Mouse (Mus musculus) intestine, postnatal 0 days (tissue): ENCODE measurements around the gene Rassf6. TPM values are rescaled to one million over a fixed set of nuclear protein-coding genes. Genes with fewer than 3 reads are reported as not detected.
A peak's percentile ranks its signal among the peaks of the same experiment; 100 is the strongest.

Experiments used
- ATAC-seq: fragments of 200-750 bp; cut with Nextera tagmentation; 2 replicates; pipeline ENCODE4 v1.8.0; 2017; ENCODE audit warnings: mild to moderate bottlenecking, moderate TSS enrichment, moderate library complexity
- H3K27ac ChIP-seq: fragments of 300-500 bp; sonication (generic); 2 replicates; pipeline ENCODE4 v1.5.1; 2014; ENCODE audit warnings: mild to moderate bottlenecking, low read depth, low read length, moderate library complexity
- H3K27me3 ChIP-seq: fragments of 300-500 bp; sonication (generic); replicated peaks from 2 replicates; pipeline ENCODE4 v1.6.1; 2014; ENCODE audit warnings: low read length, mixed read lengths; ENCODE audit not compliant: control insufficient read depth, insufficient read depth
- H3K36me3 ChIP-seq: fragments of 300-500 bp; sonication (generic); 2 replicates; pipeline ENCODE4 v1.6.1; 2014; ENCODE audit warnings: mild to moderate bottlenecking, moderate library complexity; ENCODE audit not compliant: control insufficient read depth, insufficient read depth
- H3K4me1 ChIP-seq: fragments of 300-500 bp; sonication (generic); replicated peaks from 2 replicates; pipeline ENCODE4 v1.6.1; 2014; ENCODE audit warnings: antibody characterized with exemption, low read length, mixed read lengths; ENCODE audit not compliant: control insufficient read depth, insufficient read depth
- H3K4me2 ChIP-seq: fragments of 300-500 bp; sonication (generic); replicated peaks from 2 replicates; pipeline ENCODE4 v1.6.1; 2014; ENCODE audit warnings: low read depth, mild to moderate bottlenecking, moderate library complexity
- H3K4me3 ChIP-seq: fragments of 300-500 bp; sonication (generic); 2 replicates; pipeline ENCODE4 v1.5.1; 2014; ENCODE audit warnings: low read depth, low read length
- H3K9ac ChIP-seq: fragments of 300-500 bp; sonication (generic); 2 replicates; pipeline ENCODE4 v1.6.1; 2014; ENCODE audit warnings: mild to moderate bottlenecking, low read depth, low read length
- H3K9me3 ChIP-seq: fragments of 300-500 bp; sonication (generic); 2 replicates; pipeline ENCODE4 v1.6.1; 2016; ENCODE audit warnings: mixed run types; ENCODE audit not compliant: control insufficient read depth
- CTCF ChIP-seq: sonication (generic); IDR thresholded peaks from 2 replicates; pipeline ENCODE4 v1.5.1; 2016; ENCODE audit warnings: low read depth, mild to moderate bottlenecking, control low read depth, antibody characterized with exemption, moderate library complexity
- WGBS: fragments of 180-500 bp; shearing (Covaris S2); extraction: QIAGEN DNeasy Blood & Tissue Kit; methylation state at CpG from one replicate; pipeline ENCODE4 v1.1.7; 2014; 5-methylcytosine and 5-hydroxymethylcytosine counted together
- polyA plus RNA-seq: library from polyadenylated mRNA; unstranded; fragments of >200 nt; fragmentation: Nextera tagmentation; extraction: Ambion mirVana; gene quantifications from 2 replicates; pipeline ENCODE4 v1.2.1, GENCODE M21; 2015

Rassf6 gene
- polyA plus RNA-seq, 1 experiment from 2014 or later = 30.7 TPM

DNA sequence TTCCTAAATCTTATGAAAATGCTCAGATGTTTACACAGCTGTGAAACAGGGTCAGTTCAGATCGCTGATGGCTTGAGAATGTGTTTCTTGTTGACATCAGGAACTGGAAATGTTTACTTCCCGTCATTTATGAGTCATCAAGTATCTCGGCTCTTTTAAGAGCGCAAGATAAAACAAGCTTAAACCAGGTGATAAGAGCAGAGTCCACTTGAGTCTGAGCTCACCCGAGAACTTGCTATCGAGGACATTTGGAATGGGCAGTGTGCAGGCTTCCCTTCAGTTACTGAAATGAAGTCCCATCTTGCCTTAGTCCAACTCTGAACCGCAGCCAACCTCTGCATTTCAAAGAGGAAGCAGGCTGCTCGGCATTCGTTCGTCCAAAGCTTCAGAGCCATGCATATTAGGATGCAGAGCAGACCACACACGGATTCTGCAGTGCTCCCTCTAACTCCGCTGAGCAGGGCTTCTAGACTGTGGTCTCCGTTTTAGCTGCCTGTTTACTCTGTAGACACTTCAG is 37.0 kb downstream of the Rassf6 start:
- Histone ChIP-seq H3K4me2 (no peak overlapping the region), H3K27ac (peak overlapping the region; percentile 57; the same call in 1 of the 2 replicates), H3K4me1 (peaks cover 5% of the 10 kb centered on the region; the same call in 1 of the 2 replicates), H3K27me3 (no peaks in the 10 kb centered on the region), H3K36me3 (peaks cover 5% of the 10 kb centered on the region), H3K4me3 (no peak overlapping the region), H3K9ac (no peak overlapping the region; the same call in 1 of the 2 replicates), H3K9me3 (no peaks in the 10 kb centered on the region)
- 12% methylated on average over 13 of the region's 13 CpGs for WGBS
- ATAC-seq = peak; percentile 83
- no peak for TF ChIP-seq CTCF

DNA sequence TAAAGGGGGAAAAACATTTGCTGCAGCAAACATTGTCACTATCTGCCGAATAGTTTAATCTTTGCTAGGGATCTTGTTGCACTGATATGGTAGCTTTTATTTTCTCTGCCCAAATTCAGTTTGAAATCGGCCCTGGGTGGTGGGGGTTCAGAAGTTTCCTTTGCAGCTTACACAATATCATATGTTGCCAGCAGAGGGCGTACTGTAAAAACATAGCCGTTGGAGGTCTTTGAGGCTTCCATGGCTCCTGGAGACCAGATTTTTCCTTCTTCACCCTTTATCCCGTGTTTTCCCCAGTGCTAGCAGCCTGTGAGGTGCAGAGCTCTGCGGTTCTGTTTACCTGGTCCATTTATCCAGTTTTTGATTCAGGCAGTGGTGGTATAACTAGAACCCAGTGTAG is 39.0 kb downstream of the Rassf6 start:
- peak; percentile 81 for TF ChIP-seq CTCF
- Histone ChIP-seq H3K27me3 (no peaks in the 10 kb centered on the region), H3K9ac (no peak overlapping the region), H3K4me3 (no peak overlapping the region), H3K9me3 (no peaks in the 10 kb centered on the region), H3K27ac (no peak overlapping the region), H3K36me3 (peaks cover 5% of the 10 kb centered on the region; the same call in 1 of the 2 replicates), H3K4me2 (no peak overlapping the region), H3K4me1 (peaks cover 5% of the 10 kb centered on the region; the same call in 1 of the 2 replicates)
- no peak for ATAC-seq
- 12% methylated on average over 6 of the region's 6 CpGs for WGBS

DNA sequence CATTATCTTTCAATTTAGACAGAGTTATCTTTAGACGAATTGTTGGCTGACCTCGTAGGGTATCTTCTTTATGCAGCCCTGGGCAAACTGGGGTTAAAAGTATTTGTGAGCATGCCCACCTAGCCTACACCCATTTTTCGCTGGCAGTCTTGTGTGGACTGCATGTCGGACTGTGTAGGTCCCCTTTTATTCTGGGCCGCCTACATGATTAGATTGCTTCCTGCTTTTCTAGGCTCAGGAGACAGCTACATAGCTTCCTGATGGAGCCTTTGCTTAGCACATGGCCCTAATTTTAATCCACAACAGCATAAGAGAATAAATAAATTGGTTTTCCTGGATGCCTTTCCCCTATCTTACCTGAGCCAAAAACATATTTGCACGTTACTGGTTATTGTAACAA is 44.3 kb downstream of the Rassf6 start:
- Histone ChIP-seq H3K4me3 (no peak overlapping the region), H3K4me2 (no peak overlapping the region), H3K27ac (no peak overlapping the region), H3K9me3 (no peaks in the 10 kb centered on the region), H3K36me3 (no peaks in the 10 kb centered on the region), H3K4me1 (no peaks in the 10 kb centered on the region), H3K27me3 (no peaks in the 10 kb centered on the region), H3K9ac (no peak overlapping the region)
- no peak for ATAC-seq
- WGBS = 76% methylated on average over 6 of the region's 6 CpGs
- TF ChIP-seq CTCF = no peak

DNA sequence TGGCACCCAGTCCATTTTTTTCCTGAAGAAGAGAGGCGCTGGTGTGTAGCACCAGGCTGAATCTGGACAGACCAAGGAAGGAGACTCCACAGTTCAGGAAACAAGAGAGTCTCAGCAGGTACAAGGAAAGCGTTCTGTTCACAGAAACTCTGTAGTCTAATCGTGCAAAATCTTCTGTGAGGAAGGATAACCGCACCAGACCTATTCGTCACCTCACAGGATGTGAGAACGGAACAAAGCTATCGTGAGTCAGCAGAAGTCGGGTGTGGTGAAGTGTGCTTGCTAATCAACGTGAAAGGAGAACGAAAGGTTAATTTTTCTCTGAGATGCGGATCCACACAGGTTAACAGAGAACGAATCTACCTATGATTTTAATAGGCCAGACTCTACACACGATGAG is 45.5 kb downstream of the Rassf6 start:
- Histone ChIP-seq H3K9me3 (no peaks in the 10 kb centered on the region), H3K27ac (no peak overlapping the region), H3K9ac (no peak overlapping the region), H3K4me1 (no peaks in the 10 kb centered on the region), H3K27me3 (no peaks in the 10 kb centered on the region), H3K36me3 (no peaks in the 10 kb centered on the region), H3K4me2 (no peak overlapping the region), H3K4me3 (no peak overlapping the region)
- ATAC-seq = no peak
- no peak for TF ChIP-seq CTCF
- 72% methylated on average over 13 of the region's 13 CpGs for WGBS

DNA sequence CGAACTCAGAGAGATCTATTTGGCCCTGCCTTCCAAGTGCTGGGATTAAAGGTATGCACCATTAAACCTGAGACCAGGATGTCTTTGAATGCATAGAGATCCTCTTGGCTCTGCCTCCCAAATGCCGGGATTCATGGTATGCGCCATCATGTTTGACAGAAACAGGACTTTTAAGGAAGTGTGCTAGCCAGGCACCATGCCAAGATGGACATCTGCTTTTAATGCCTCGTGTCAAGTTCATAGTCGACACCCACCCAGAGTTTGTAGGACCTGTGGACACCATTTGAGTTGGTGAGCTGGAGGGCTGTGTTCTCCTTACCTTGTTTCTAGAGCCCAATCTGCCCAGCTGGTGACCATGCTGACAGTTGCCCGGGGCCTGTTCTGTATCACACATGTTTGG is 48.5 kb downstream of the Rassf6 start:
- Histone ChIP-seq H3K4me2 (no peak overlapping the region), H3K27me3 (no peaks in the 10 kb centered on the region), H3K36me3 (no peaks in the 10 kb centered on the region), H3K4me1 (no peaks in the 10 kb centered on the region), H3K27ac (no peak overlapping the region), H3K9me3 (no peaks in the 10 kb centered on the region), H3K9ac (no peak overlapping the region), H3K4me3 (no peak overlapping the region)
- no peak for ATAC-seq
- no peak for TF ChIP-seq CTCF
- 75% methylated on average over 6 of the region's 6 CpGs for WGBS

DNA sequence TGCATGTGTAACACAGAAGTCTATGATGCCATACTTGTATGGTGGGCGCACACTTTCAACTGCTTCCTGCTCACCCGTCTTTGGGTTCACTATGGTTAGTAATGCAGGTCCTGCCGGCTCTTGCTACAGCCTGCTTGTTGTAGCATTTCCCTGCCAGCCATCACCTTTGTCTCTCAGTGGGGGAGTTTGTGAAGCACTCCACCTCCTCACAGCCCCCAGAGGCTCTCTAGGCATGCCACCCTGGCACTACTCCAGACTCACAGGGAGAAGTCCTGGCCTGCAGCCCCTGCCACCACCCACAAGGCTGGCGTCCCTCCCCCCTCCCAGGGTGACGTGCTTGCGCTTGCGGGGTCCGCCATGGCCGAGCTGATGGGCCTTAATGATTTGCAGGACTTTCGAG is 49.8 kb downstream of the Rassf6 start:
- Histone ChIP-seq H3K27ac (no peak overlapping the region), H3K9me3 (no peaks in the 10 kb centered on the region), H3K27me3 (no peaks in the 10 kb centered on the region), H3K4me3 (no peak overlapping the region), H3K4me2 (no peak overlapping the region), H3K36me3 (no peaks in the 10 kb centered on the region), H3K9ac (no peak overlapping the region), H3K4me1 (no peaks in the 10 kb centered on the region)
- 87% methylated on average over 10 of the region's 10 CpGs for WGBS
- no peak for ATAC-seq
- TF ChIP-seq CTCF = no peak
